25 mouse cellular contexts compared by ENCODE assay signal in genomic region chr10:104220303-104221021, GRCm38 (mm10). TPM values are rescaled to one million over a fixed set of nuclear protein-coding genes. Genes with fewer than 3 reads are reported as not detected.
"Had no signal": no experiment of that assay in that cellular context is flagged by ENCODE, and none has a peak within 500 bp of the region (broad histone marks: within the 10 kb centered on the region; RNA-seq: fewer than 3 reads in every experiment).

No protein-coding gene starts in this region.

- DNase-seq: kidney, adult 2 months; kidney, postnatal 25 days; layer of hippocampus, adult 9-11 months; liver, postnatal 0 days; lung, postnatal 10 days; lung, postnatal 4 days; right cerebral cortex, adult 18-20 months; right cerebral cortex, postnatal 25 days; spleen, adult 18-20 months; thymus, postnatal 25 days had no signal

- H3K9ac ChIP-seq: limb, embryonic 15.5 days; liver, embryonic 14.5 days; liver, postnatal 0 days; lung, embryonic 15.5 days; midbrain, embryonic 12.5 days; midbrain, embryonic 15.5 days; neural tube, embryonic 13.5 days; stomach, embryonic 15.5 days had no signal

- H3K27ac ChIP-seq: kidney, postnatal 0 days; layer of hippocampus, adult 2 months; limb, embryonic 15.5 days; liver, embryonic 14.5 days; lung, embryonic 15.5 days; midbrain, embryonic 12.5 days; midbrain, embryonic 15.5 days; neural tube, embryonic 13.5 days; stomach, embryonic 15.5 days had no signal

- H3K4me2 ChIP-seq: limb, embryonic 15.5 days; liver, embryonic 11.5 days; lung, embryonic 15.5 days; midbrain, embryonic 12.5 days; midbrain, embryonic 15.5 days; neural tube, embryonic 13.5 days; stomach, embryonic 15.5 days had no signal

- H3K4me1 ChIP-seq: limb, embryonic 15.5 days; lung, embryonic 15.5 days; midbrain, embryonic 12.5 days; midbrain, embryonic 15.5 days; neural tube, embryonic 13.5 days; stomach, embryonic 15.5 days had no signal

- H3K36me3 ChIP-seq: limb, embryonic 15.5 days; lung, embryonic 15.5 days; midbrain, embryonic 12.5 days; midbrain, embryonic 15.5 days; neural tube, embryonic 13.5 days; stomach, embryonic 15.5 days had no signal

- H3K27me3 ChIP-seq: limb, embryonic 15.5 days; lung, embryonic 15.5 days; midbrain, embryonic 12.5 days; midbrain, embryonic 15.5 days; neural tube, embryonic 13.5 days; stomach, embryonic 15.5 days had no signal

- H3K9me3 ChIP-seq: limb, embryonic 15.5 days; lung, embryonic 15.5 days; midbrain, embryonic 12.5 days; midbrain, embryonic 15.5 days; neural tube, embryonic 13.5 days; stomach, embryonic 15.5 days had no signal

- H3K4me3 ChIP-seq: layer of hippocampus, adult 2 months; limb, embryonic 15.5 days; lung, embryonic 15.5 days; midbrain, embryonic 12.5 days; midbrain, embryonic 15.5 days; myocyte; neural tube, embryonic 13.5 days; stomach, embryonic 15.5 days had no signal

- ATAC-seq: liver, postnatal 0 days; midbrain, embryonic 15.5 days had no signal

RNA-seq across cellular contexts. Expression of gene Gm4340, which starts 26.6 kb away (rescaled TPM):
- polyA plus RNA-seq: kidney, adult 2 months; kidney, embryonic 14.5 days; kidney, postnatal 0 days; large intestine, adult 2 months; limb, embryonic 11.5 days; limb, embryonic 15.5 days; liver, embryonic 11.5 days; liver, embryonic 14.5 days; liver, postnatal 0 days; lung, embryonic 15.5 days; midbrain, embryonic 12.5 days; midbrain, embryonic 15.5 days; myocyte; neural tube, embryonic 13.5 days; stomach, embryonic 15.5 days; thymus, postnatal 0 days had no signal

RNA-seq across cellular contexts. Expression of gene Gm20765, which starts 35.1 kb away (rescaled TPM):
- polyA plus RNA-seq: kidney, adult 2 months; kidney, embryonic 14.5 days; kidney, postnatal 0 days; large intestine, adult 2 months; limb, embryonic 11.5 days; limb, embryonic 15.5 days; liver, embryonic 11.5 days; liver, embryonic 14.5 days; liver, postnatal 0 days; lung, embryonic 15.5 days; midbrain, embryonic 12.5 days; midbrain, embryonic 15.5 days; myocyte; neural tube, embryonic 13.5 days; stomach, embryonic 15.5 days; thymus, postnatal 0 days had no signal

RNA-seq across cellular contexts. Expression of gene Gm21312, which starts 43.6 kb away (rescaled TPM):
- polyA plus RNA-seq: kidney, adult 2 months; kidney, embryonic 14.5 days; kidney, postnatal 0 days; large intestine, adult 2 months; limb, embryonic 11.5 days; limb, embryonic 15.5 days; liver, embryonic 11.5 days; liver, embryonic 14.5 days; liver, postnatal 0 days; lung, embryonic 15.5 days; midbrain, embryonic 12.5 days; midbrain, embryonic 15.5 days; myocyte; neural tube, embryonic 13.5 days; stomach, embryonic 15.5 days; thymus, postnatal 0 days had no signal

RNA-seq across cellular contexts. Expression of gene Gm21304, which starts 52.1 kb away (rescaled TPM):
- polyA plus RNA-seq: kidney, adult 2 months; kidney, embryonic 14.5 days; kidney, postnatal 0 days; large intestine, adult 2 months; limb, embryonic 11.5 days; limb, embryonic 15.5 days; liver, embryonic 11.5 days; liver, embryonic 14.5 days; liver, postnatal 0 days; lung, embryonic 15.5 days; midbrain, embryonic 12.5 days; midbrain, embryonic 15.5 days; myocyte; neural tube, embryonic 13.5 days; stomach, embryonic 15.5 days; thymus, postnatal 0 days had no signal
